Mouse (Mus musculus): Measurements from ENCODE around the gene Trpc4.

The Trpc4 gene

GRCm38 (mm10) chr3:54266943-54267342, 111.1 kb downstream of the Trpc4 start:
- DNase-seq (ENCODE audit: low spot score in 2 of 2), result no peak

DNA sequence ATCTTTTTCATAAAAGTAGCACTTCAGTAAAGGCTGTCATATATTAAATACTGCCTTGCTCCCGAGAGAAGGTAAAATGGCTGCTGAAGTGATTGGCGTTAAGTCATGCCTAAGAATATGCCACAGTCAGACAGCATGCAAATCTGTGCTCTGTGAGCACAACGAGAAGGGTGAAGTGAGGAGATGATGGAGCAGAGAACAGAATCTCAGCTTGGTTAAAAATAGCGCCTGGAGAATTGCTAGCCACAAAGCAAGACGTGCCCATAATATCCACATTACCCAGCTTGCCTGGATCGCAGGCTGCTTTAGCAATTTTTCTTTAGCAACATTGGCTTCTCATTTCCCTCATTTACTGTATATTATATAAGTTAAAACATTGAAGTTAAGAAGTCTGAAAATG, 113.3 kb downstream of the Trpc4 start:
- no peak for DNase-seq (ENCODE audit: low spot score in 2 of 2)

GRCm38 (mm10) chr3:54274651-54275050, 118.8 kb downstream of the Trpc4 start:
- no peak for DNase-seq (ENCODE audit: low spot score in 2 of 2)

DNA sequence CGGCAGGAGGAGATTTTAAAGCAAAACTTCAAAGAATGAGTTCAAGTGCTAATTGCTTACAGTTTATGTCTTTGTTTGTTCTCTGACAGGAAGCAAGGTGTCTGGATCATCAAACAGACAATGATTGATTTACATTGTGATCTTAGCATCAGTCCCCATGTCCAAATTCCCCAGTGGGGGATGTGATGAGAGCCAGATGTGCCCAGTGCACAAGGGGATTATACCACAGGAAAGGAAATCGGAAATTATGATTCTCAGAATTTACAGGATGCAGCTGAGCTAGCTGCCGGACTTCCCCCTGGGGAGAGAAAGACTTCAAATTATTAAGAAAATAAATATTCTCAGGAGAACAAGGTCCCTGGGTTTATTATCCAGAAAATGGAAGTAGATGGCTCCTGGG, 133.9 kb downstream of the Trpc4 start:
- no peak for DNase-seq (ENCODE audit: low spot score in 2 of 2)

- no peak for DNase-seq (ENCODE audit: low spot score in 2 of 2)
These were observed 154.8 kb downstream of the Trpc4 start for GRCm38 (mm10) chr3:54310604-54311003.

GRCm38 (mm10) chr3:54314055-54314454, 158.2 kb downstream of the Trpc4 start:
- DNase-seq (ENCODE audit: low spot score in 2 of 2), result no peak

DNA sequence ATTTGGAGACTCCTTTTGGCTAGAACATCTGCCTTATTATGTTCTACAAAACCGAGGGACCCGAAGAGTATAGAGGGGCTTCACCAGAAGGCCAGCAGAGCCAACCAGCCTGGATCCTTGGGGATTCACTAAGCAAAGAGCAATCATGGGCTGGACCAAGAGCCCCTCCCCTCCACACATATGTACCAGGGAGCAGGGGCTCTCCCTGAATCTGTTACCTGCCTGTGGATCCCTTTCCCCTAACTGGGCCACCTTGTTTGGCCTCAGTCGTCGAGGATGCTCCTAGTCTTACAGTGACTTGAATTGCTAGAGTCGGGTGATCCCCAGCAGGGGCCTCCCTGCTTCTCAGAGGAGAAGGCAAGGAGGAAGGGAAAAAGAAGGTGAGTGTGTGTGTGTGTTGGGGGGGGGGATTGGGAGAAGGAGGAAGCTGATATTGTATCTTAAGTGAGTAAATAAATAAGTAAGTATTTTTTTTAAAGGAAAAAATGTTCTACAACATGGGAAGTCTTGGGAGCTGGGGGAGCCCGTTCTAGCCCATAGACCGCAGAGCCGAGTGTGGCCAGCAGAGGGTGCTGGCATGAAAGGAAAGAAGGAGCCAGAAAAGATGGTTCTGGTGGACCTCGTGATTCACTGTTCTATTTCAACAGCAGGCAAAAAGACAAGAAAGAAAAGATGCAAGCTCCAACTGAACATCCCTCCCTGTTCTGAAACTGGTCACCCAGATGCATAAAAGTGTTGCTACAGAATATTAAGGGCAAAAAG, 197.2 kb downstream of the Trpc4 start:
- peak; percentile 27 to 75 for DNase-seq (ENCODE audit: low spot score in 2 of 2)

DNA sequence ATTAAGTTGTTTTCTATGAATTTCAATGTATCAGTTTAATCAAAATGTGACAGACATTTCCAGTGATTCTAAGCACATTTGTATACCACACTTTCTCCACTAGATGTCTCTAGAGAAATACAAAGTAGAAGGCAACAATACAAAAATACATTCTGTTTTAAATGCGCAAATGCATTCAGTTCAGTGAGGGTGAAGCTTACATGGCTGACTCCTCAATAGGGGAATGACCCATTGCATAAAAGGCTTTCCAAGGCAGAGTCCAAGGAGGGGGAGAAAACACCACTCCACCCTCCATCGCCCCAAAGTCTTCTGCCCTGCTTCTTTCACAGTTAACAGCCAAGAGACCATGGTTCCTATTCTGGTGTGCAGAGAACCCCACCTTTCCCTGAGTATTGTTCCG, 201.7 kb downstream of the Trpc4 start:
- no peak for DNase-seq (ENCODE audit: low spot score in 2 of 2)

DNA sequence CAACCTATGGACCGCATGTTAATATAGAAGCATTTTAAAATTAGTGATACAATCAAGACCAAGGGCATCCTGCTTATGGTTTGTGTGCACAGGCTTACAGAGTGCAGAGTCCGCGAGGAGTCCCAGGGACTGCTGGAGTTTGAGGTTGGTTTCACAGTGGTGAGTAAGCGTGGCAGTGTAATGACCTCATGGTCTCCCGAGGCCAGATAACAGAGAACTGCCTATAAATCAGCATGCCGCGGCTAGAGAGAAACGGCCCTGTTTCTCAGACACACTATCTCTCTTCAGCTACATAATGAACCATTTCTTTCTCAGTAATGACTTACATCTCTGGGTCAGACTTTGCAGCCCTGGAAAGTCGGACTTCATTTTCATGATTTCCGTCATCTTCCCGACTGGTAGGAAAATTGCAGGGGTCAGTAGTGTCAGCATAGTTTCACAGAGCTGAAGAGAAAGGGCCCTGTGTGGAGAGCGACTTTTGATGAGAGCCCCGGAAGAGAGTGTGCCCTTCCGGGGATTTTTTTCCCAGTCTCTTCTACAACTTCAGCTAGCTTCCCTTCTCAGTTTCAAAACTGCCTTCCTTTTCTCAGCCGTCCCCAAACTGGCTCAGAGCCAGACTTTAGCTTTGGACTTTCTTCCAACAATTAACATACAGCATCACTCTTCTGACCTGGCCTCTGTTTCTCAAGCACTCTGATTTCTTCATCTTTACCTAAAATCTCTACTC, 202.8 kb downstream of the Trpc4 start:
- DNase-seq (ENCODE audit: low spot score in 2 of 2), result no peak

DNA sequence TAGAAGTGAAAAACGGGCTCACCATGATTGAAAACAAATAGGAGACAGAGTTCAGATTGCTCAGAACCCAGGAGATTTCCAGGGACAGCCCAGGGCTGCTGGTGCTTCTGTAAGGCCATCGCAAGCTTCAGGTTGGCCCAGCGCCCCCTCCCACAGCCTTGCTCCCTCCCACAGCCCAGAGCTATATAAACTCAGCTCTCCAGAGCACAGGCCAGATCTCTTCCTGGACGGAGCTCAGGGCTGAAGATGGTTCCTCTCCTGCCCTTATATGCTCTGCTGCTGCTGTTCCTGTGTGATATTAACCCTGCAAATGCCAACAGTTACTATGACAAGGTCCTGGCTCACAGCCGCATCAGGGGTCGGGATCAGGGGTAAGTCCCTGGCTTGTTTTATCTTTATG, 205.1 kb downstream of the Trpc4 start, which contains the start of gene Postn:
Gene Postn (plus strand): TSS at position 213 of the 400 bp plus-strand sequence.
- no peak for DNase-seq (ENCODE audit: low spot score in 2 of 2)

DNA sequence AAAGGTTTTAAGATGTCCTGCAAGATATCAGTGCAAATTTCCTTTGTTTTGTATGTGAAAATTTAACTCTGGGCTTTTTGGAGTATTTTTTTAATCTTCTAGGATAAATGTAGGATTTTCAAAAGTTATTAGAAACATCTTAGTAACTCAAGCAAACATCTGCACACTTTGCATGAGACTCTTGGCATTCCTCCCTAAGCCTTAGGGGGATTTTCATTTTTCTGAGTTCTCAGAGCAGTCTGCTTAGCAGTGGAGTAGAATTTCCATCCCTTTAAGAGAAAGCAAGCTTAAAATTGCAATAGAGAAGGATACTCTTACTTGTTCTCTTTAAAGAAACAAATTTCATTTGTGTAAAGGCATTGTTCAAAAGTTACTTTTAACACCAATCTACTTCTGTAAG, 205.8 kb downstream of the Trpc4 start:
- no peak for DNase-seq (ENCODE audit: low spot score in 2 of 2)
